Mouse (Mus musculus) right cerebral cortex, postnatal 36 days (tissue): Measurements from ENCODE around the gene Wdtc1.
A peak's percentile ranks its signal among the peaks of the same experiment; 100 is the strongest.

Experiments
- DNase-seq, 2 experiments: peaks; one replicate each; pipeline ENCODE4 v3.0.0; 2022; ENCODE audit warnings: low spot score in 2 of 2, mixed read lengths in 1 of 2

The Wdtc1 gene

GRCm38 (mm10) chr4:133251214-133251613, 102.1 kb downstream of the Wdtc1 start:
- no peak for DNase-seq

GRCm38 (mm10) chr4:133250609-133251008, 102.7 kb downstream of the Wdtc1 start:
- DNase-seq: peak; percentile 64 to 76

- DNase-seq: no peak
These were observed 105.4 kb downstream of the Wdtc1 start for GRCm38 (mm10) chr4:133247806-133248449.

GRCm38 (mm10) chr4:133247072-133247471, 106.2 kb downstream of the Wdtc1 start:
- DNase-seq: no peak

- no peak for DNase-seq
These were observed 109.0 kb downstream of the Wdtc1 start for GRCm38 (mm10) chr4:133244289-133244688.

GRCm38 (mm10) chr4:133243538-133243937, 109.7 kb downstream of the Wdtc1 start:
- no peak for DNase-seq

GRCm38 (mm10) chr4:133242710-133243109, 110.6 kb downstream of the Wdtc1 start:
- no peak for DNase-seq
